Mouse (Mus musculus) embryo, embryonic 9.5 days (tissue): ENCODE data around the gene Hnf1b.

Experiments used
- DNase-seq: peaks from one replicate; pipeline ENCODE4 v3.0.0-alpha.2; 2017; ENCODE audit errors: extremely low spot score

Gene Hnf1b

GRCm38 (mm10) chr11:83849529-83850335 lies at the start of gene Hnf1b:
TSS of gene Hnf1b (plus strand) at chr11:83850063.
- DNase-seq: peak; percentile 33

DNA sequence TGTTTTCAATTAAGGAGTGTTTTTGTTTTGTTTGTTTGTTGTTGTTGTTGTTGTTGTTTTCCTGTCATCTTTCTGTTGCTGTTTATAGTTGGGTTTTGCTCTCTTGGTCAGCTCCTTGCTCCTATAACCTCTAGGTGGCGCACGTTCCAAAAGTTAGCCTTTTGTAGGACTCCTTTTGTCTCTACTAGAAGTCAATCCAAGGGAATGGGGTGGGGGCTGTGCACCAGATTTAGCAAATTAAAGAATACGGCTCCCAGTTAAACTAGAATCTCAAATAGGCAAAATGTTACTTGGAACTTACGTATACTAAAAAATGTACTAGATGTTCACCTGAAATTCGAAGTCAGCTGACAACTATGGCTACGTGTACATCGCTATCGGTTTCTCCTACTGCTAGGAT lies 47.7 kb upstream of the Hnf1b start:
- DNase-seq: peak; percentile 32

DNA sequence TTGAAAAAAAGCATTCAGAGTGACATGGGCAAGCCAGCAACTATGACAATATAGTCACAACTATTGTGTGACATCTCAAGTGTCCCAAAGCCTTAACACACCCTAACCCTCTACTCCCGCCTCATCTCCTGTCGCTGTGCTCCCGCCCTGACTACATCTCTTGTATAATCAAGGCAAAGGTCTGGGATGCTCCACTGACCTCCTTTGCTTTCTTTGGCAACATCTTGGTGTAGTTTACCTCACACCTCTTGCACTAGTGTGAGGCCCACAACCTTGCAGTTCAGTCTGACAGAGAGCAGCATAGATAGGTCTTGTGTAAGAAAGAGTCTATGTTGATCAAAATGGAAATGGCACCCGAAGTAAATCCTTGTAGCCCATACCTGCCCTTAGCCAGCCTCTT lies 47.3 kb upstream of the Hnf1b start:
- DNase-seq: no peak

GRCm38 (mm10) chr11:83810441-83810840 lies 39.4 kb upstream of the Hnf1b start:
- no peak for DNase-seq

DNA sequence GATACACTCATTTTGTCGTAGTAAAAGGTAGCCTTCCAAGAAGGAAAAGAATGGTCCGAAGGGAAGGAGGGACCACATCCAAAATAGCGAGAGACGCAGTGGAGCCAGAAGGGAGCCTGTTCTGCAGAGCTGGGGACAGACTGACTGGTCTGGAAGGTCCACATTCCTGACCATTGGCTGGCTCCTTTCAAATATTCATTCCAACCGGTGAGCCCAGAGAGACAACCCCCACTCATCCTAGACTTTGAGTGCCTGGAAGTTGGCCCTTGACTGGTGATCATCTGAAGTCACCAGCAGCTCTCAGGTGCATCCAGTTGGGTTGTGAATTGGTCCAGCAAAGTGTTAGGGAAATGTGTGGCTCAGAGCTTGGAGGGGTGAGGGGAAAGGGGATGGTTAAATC lies 34.7 kb upstream of the Hnf1b start:
- DNase-seq: no peak

DNA sequence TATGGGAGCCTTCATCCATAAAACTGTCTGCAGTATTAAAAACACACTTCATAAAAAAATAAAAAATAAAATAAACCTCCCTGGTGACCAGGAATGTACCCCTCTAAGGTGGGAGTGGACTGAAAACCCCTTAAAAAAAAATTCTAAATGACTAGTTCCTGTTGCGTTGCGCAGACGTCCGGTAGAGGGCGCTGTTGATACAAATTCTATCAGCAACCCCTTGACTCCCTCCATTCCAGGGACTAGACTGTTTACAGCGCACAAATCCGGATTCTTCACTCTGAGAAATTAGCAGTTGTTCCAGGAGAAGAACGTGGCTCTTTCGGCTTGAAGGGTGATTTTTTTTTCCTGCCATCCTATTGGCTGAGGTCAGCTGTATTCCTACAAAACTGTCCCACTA lies 34.2 kb upstream of the Hnf1b start:
- peak; percentile 61 for DNase-seq

GRCm38 (mm10) chr11:83817048-83817447 lies 32.8 kb upstream of the Hnf1b start:
- no peak for DNase-seq

DNA sequence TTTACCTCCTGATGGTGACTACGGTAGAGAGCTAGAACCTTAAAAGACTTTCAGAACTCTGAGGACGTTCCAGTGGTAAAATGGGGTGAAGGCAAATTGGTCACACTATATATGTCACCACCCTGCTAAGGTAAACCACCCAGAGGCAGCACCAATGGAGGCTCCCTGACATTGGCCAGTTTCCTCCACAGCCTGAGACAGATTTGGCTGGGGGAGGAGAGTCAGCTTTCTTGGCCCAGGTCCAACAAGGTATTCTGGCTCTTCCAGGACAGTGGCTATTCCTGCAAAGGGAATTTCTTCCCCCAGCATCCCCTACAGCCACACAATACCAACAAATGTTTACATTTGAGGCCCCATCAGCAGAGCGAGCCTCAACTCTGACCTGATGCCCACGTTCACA lies 31.9 kb upstream of the Hnf1b start:
- DNase-seq: no peak

DNA sequence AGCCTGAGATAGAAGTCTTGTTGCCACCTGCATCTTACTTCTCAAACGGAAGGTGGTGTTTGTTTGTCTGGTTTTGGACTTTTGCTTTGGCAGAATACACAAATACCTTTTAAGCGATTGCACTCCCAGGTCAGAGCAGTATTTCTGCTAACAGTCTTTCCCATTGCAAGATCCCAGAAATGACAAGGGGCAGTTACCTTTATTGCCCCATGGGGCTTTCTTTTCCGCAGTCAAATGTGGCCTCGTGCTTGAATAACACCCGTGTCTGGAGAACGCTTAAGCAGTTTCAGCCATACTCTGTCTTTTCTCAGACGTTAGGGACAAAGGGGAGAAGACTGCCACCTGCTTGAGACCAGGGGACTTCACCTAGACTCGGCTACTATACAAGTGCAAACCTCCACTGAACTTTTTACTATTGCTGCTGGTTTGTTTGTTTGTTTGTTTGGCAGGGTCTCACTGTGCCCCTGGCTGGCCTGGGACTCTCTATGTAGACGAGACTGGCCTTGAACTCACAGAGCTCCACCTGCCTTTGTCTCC lies 31.2 kb upstream of the Hnf1b start:
- DNase-seq: no peak

- peak; percentile 8 for DNase-seq
Measured at GRCm38 (mm10) chr11:83819806-83820483, 29.9 kb upstream of the Hnf1b start.

DNA sequence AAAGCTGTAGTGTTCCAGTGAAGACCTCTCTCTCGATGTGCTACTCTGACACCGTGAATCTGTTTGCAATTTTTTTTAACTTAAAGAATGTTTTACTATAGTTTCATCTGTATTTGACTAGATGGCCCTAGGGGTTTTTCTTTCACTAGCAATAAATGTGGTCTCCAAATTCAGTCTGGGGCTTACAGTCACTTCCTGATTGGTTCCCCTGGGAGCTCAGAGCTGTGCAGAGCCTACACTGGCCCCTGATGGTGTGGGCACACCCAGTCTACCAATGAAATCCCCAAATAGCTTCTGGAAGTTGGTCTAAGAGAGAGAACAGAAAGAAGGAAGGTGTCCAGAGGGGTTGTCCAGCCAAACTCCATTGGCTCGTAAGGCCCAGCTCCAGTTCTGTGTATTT lies 23.7 kb upstream of the Hnf1b start:
- no peak for DNase-seq

GRCm38 (mm10) chr11:83828553-83829142 lies 21.2 kb upstream of the Hnf1b start:
- DNase-seq: no peak

DNA sequence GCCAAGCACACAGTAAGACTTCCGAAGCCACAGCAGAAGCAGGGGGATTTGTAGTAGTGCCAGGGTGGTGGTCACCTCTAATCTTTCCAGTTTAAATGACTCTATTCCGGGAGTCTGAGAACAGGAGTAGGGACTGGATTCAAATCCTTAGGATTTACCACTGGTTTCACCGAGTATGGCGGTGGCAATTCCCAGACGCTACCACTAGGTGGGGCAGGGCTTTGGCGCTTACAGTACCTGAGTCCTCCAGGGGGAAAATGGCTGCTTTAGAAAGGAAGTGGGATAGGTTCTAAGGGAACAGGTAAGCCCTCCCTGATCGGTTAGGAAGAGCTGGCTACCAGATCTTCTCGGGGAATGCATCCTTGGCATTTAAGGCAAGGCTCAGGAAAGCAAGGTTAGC lies 17.5 kb upstream of the Hnf1b start:
- DNase-seq: peak; percentile 47

GRCm38 (mm10) chr11:83833517-83833916 lies 16.3 kb upstream of the Hnf1b start:
- DNase-seq: no peak

- no peak for DNase-seq
Measured at GRCm38 (mm10) chr11:83833959-83834496, 15.8 kb upstream of the Hnf1b start.

- DNase-seq: no peak
Measured at GRCm38 (mm10) chr11:83839451-83839850, 10.4 kb upstream of the Hnf1b start.

DNA sequence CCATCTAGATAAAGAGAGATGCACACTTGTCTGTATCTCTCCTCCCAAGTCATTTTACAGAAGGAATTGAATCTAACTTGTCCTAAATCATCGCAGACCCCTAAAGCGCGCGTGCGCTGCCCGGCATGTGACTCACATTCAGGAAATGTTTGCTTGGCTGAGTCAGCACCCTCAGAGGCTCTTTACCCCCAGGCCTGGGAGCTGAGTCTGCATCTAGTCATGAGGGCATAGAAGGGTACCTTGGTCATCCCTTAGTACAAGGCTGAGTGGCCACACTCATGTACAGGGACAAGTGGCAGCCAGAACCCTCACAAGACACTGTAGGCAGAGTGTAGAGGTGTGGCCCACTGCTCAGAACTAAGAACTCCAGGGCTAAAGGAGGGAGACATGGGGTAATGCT lies 6.3 kb upstream of the Hnf1b start:
- no peak for DNase-seq

DNA sequence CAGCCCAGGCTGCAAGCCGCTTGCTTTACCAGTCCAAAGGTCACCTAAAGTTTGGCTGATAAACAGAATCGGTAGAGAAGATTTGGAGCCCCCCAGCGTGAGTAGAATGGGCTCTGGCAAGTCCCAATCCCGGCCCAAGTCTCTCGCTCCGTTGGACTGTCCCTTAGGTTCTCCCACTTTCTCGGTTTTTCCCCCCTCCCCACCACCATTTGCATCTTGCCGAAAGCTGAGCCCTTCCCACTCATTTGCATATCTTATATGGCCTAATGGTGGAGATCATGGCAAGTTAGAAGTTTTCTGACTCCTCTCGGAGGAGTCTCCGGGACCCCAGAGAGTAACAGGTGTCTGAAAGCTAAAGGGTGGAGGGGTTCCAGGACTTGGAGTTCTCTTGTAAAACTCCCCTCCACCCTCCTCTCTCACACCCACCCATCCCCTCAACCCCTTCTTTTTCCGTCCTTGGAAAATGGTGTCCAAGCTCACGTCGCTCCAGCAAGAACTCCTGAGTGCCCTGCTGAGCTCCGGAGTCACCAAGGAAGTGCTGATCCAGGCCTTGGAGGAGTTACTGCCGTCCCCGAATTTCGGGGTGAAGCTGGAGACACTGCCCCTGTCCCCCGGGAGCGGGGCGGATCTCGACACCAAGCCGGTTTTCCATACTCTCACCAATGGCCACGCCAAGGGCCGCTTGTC lies 866 bp downstream of the Hnf1b start:
- no peak for DNase-seq

DNA sequence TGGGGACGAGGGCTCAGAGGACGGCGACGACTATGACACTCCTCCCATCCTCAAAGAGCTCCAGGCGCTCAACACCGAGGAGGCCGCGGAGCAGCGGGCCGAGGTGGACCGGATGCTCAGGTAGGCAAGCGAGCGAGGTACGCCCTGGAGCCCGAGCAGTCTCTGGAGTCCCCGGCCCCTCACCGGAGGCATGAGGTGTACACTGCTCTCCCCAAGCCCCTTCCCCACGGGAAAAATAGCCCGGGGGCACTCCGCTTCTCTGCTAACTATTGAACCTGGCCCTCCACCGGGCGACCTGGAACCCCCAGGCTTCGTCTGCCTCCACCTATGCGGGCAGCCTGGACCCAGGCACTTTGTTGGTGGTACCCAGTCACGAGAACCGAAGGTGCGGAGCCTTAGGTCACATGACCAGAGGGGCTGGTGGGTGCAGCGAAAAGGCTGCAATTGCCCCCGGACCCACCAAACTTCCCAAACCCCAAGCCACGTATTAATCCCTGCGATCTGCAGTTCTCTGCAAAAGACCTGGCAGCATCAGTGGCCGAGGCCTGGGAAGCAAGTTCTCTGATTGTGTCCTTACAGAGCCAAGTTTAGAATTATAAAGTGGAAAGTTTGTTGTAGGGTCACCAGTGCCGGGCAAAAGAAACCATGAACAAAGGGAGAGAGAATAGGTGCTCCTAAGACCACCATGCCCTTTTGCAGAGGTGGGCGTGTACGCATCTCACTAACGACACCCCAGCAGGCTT lies 1.6 kb downstream of the Hnf1b start:
- peak; percentile 45 for DNase-seq

DNA sequence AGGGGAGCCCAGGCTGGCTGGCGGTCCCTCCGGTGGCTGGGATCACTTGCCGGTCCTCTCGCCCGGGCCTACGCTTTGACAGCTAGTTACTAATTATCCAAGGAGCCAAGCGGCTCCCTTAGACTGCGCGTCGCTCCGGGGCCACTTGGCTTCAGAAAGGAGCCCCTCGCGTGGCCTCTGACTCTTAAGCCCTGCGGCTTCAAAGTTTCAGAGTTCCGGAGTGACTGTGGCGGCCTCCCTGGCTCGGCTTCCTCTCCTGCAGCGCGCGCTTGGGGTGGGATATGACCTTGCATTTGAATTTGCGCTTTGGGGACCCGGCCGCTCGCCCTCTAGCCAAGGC lies 2.1 kb downstream of the Hnf1b start:
- peak; percentile 64 for DNase-seq

GRCm38 (mm10) chr11:83852501-83853211 lies 2.8 kb downstream of the Hnf1b start:
- peak; percentile 48 for DNase-seq
